Mouse (Mus musculus): ENCODE measurements around the gene Gm17617.
A peak's percentile ranks its signal among the peaks of the same experiment; 100 is the strongest.

DNA sequence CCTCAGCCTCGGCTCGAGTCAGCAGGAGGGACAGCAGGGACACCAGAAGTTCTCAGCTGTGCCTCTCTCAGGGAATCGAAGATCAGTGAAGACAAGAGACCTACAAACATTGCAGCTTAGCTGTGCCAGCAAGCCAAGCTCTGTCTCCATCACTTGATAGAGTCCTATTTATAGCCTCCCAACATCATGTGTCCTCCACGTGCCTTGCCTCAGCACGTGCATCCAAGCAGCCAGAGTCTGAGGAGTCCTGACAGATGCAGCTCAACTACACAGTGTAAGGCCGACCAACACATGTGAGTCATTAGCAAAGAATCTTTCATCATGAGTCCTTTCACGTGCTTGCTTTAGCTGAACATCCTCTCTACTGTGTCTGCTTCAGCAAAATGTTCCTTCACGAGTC, 25.7 kb downstream of the Gm17617 start:
- TF ChIP-seq CTCF (IDR thresholded peaks at IDR 0.05) = no peak
- TF ChIP-seq POLR2A (IDR thresholded peaks at IDR 0.05; ENCODE audit: insufficient read depth, low read depth, low read length) = 0 out of 2 replicates have a peak, but pooled peaks have one; percentile 22

Measured in heart, adult 2 months (tissue).